Mouse (Mus musculus): Measurements from ENCODE around the gene Tmem143.

DNA sequence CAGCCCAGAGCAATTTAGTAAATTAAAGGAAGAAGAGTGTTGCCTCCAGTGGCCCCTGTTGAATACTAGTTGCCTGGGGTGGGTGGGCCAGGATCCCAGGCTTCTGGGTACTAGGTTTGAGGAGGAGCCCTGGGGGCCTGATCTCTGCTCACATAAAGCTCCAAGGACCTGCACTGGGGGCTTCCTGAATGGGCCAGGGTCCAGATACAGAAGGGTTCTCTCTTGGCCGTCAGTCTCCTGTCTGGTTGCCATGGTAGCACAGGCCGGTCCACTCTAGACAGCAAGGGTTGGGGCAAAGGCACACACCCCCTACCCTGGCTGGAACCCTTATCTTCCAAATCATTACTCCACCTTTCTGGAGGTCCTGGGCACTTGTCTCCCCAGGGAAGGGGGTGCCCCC is 28.9 kb upstream of the Tmem143 start:
- no peak for TF ChIP-seq CTCF (IDR thresholded peaks at IDR 0.05; ENCODE audit: borderline replicate concordance, control insufficient read depth, extremely low read depth, insufficient read depth, low read length, poor library complexity)
- TF ChIP-seq POLR2A (IDR thresholded peaks at IDR 0.05; ENCODE audit: control insufficient read depth, extremely low read depth, insufficient read depth, low read length, poor library complexity), result no peak

Data from thymus, adult 2 months (tissue).